Mouse (Mus musculus) neural tube, embryonic 14.5 days (tissue): Measurements from ENCODE around the gene Lta. TPM values are rescaled to one million over a fixed set of nuclear protein-coding genes. Genes with fewer than 3 reads are reported as not detected.

ENCODE experiments used
- ATAC-seq: fragments of 200-750 bp; cut with Nextera tagmentation; 2 replicates; pipeline ENCODE4 v1.8.0; 2017; ENCODE audit warnings: low read depth, mild to moderate bottlenecking, moderate TSS enrichment, moderate library complexity
- H3K27ac ChIP-seq: fragments of 300-500 bp; sonication (generic); 2 replicates; pipeline ENCODE4 v1.5.1; 2014; ENCODE audit warnings: low read depth, mild to moderate bottlenecking, control low read depth, low read length, moderate library complexity, mixed read lengths
- H3K27me3 ChIP-seq: fragments of 300-500 bp; sonication (generic); 2 replicates; pipeline ENCODE4 v1.6.1; 2014; ENCODE audit warnings: low read length; ENCODE audit not compliant: control insufficient read depth, insufficient read depth
- H3K36me3 ChIP-seq: fragments of 300-500 bp; sonication (generic); 2 replicates; pipeline ENCODE4 v1.6.1; 2014; ENCODE audit warnings: low read length, mixed read lengths; ENCODE audit not compliant: control insufficient read depth, insufficient read depth
- H3K4me1 ChIP-seq: fragments of 300-500 bp; sonication (generic); 2 replicates; pipeline ENCODE4 v1.6.1; 2014; ENCODE audit warnings: low read length; ENCODE audit not compliant: control insufficient read depth, insufficient read depth
- H3K4me2 ChIP-seq: fragments of 300-500 bp; sonication (generic); 2 replicates; pipeline ENCODE4 v1.6.1; 2014; ENCODE audit warnings: mild to moderate bottlenecking, low read depth, low read length, control low read depth
- H3K4me3 ChIP-seq: fragments of 300-500 bp; sonication (generic); 2 replicates; pipeline ENCODE4 v1.5.1; 2014; ENCODE audit warnings: low read depth, low read length, control low read depth, mixed read lengths
- H3K9ac ChIP-seq: fragments of 300-500 bp; sonication (generic); replicated peaks from 2 replicates; pipeline ENCODE4 v1.6.1; 2014; ENCODE audit warnings: low read depth, mild to moderate bottlenecking, control low read depth, low read length, mixed read lengths
- H3K9me3 ChIP-seq: fragments of 300-500 bp; sonication (generic); 2 replicates; pipeline ENCODE4 v1.6.1; 2016; ENCODE audit warnings: low read length; ENCODE audit not compliant: control insufficient read depth
- WGBS: fragments of 180-500 bp; shearing (Covaris S2); extraction: QIAGEN DNeasy Blood & Tissue Kit; methylation state at CpG from one replicate; pipeline ENCODE4 v1.1.7; 2014; 5-methylcytosine and 5-hydroxymethylcytosine counted together
- polyA plus RNA-seq: library from polyadenylated mRNA; unstranded; fragments of >200 nt; fragmentation: Nextera tagmentation; extraction: Ambion mirVana; gene quantifications from 2 replicates; pipeline ENCODE4 v1.2.1, GENCODE M21; 2014

Lta gene
- polyA plus RNA-seq, 1 experiment from 2014 or later = 0.24 TPM

DNA sequence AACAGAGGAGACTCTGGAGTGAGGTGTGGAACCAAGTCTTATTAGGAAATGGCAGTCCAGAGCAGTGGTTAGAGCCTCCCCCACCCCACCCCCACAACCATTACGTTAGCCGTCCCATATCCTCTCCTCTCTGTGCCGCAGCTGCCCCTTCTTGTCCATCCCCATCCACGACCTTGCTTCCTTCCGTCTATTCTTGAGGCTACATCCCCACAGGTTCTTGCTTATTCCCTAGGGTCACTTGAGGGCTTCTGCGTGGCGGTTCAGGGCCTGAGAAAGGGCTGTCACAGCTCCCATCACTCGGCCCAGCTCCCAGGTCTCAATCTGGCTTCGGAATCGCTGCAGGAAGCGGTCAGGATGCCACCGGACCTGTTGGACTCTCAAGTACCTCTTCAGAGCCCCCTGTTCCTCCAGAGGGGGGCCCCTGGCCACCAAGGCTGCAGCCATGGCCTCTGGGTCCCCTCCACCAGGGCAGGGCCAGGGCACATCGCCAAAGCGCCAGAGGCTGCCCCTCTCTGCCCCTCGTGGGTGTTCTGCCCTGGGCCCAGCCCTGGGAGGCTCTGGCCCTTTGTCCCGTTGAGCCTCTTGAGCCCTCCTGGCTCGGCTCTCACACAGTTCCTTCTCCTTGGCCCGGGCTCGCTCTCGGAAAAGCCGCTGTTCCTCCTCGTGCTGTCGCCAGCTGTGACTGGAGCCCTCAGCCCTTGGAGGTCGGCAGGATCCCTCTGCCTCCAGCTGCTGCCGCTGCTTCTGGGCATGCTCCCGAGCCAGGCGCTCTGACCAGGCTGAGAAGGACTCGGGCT is 15.2 kb upstream of the Lta start, which contains the start of gene Gm16181:
Gene Gm16181 (plus strand): TSS at position 679 of the 797 bp plus-strand sequence.
- H3K4me2 ChIP-seq = no peak within 1 kb of the TSS
- no peak within 1 kb of the TSS for H3K27ac ChIP-seq
- no peak within 1 kb of the TSS for H3K9ac ChIP-seq
- no peaks in the 10 kb centered on the region for H3K4me1 ChIP-seq
- no peaks in the 10 kb centered on the region for H3K27me3 ChIP-seq
- no peak within 1 kb of the TSS for H3K4me3 ChIP-seq
- H3K36me3 ChIP-seq = peaks cover 9% of the 10 kb centered on the region; the same call in 1 of the 2 replicates
- H3K9me3 ChIP-seq = no peaks in the 10 kb centered on the region
- WGBS = 85% methylated on average over 28 of the region's 28 CpGs
- no peak for ATAC-seq

GRCm38 (mm10) chr17:35219601-35220041 is 14.5 kb upstream of the Lta start:
- no peak for ATAC-seq
- Histone ChIP-seq H3K27me3 (no peaks in the 10 kb centered on the region), H3K36me3 (peaks cover 9% of the 10 kb centered on the region; the same call in 1 of the 2 replicates), H3K4me2 (no peak overlapping the region), H3K9ac (no peak overlapping the region), H3K4me3 (no peak overlapping the region), H3K9me3 (no peaks in the 10 kb centered on the region), H3K4me1 (no peaks in the 10 kb centered on the region), H3K27ac (no peak overlapping the region)
- WGBS = 90% methylated on average over 6 of the region's 6 CpGs

DNA sequence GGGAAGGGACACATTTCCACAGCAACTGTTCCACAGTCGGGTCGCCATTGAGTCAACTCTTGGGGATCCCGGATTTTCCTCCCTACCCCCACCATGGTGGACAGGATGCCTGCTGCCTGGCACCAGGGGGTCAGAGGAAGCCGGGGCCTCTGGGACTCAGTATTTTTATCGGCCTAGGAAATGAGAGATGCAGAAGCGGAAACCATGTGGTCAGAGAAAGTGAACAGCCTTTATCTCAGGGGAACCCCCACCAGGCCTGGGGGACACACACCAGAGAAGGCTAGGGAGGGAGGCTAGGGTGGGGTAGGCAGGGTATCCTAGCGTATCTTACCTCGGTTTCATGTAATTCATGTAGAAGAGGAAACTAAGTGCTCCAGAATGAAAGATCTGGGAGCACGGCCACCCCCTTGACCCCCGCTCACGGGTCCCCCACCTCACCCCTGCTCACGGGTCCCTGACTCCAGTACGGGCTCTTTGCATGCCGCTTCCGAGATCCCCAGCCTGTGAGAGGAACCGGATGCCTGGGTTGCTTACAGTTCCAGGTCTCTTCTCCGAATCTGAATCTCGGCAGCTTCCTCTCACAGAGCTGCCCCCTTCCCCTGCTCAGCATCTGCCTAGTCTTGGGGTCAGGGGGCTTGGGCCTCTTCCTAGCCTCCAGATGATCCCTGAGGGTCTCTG is 13.5 kb upstream of the Lta start:
- Histone ChIP-seq H3K27ac (no peak overlapping the region), H3K9me3 (no peaks in the 10 kb centered on the region), H3K27me3 (no peaks in the 10 kb centered on the region), H3K36me3 (peaks cover 9% of the 10 kb centered on the region; the same call in 1 of the 2 replicates), H3K4me2 (no peak overlapping the region), H3K4me3 (no peak overlapping the region), H3K9ac (no peak overlapping the region), H3K4me1 (no peaks in the 10 kb centered on the region)
- no peak for ATAC-seq
- 82% methylated on average over 18 of the region's 18 CpGs for WGBS

DNA sequence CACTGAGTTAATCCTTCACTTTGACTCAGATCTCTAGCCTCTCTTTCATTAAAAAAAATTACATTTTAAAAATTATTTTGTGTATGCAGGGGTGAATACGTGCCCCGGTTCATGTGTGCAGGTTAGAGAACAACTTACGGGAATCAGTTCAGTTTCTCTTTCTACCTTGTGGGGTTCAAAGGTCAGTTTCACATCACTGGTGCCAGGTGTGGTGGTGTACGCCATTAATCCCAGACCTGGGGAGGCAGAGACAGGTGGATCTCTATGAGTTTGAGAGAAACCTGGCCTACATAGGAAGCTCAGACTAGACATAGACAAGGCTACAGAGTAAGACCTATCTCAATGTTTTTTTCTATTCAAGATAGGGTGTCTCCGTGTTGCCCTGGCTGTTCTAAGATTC is 7.9 kb upstream of the Lta start:
- Histone ChIP-seq H3K4me3 (no peak overlapping the region), H3K27ac (no peak overlapping the region), H3K9me3 (no peaks in the 10 kb centered on the region), H3K27me3 (no peaks in the 10 kb centered on the region), H3K36me3 (no peaks in the 10 kb centered on the region), H3K4me1 (no peaks in the 10 kb centered on the region), H3K9ac (no peak overlapping the region), H3K4me2 (no peak overlapping the region)
- 94% methylated on average over 5 of the region's 5 CpGs for WGBS
- ATAC-seq = no peak

GRCm38 (mm10) chr17:35210593-35210992 is 5.4 kb upstream of the Lta start:
- Histone ChIP-seq H3K27ac (no peak overlapping the region), H3K4me3 (no peak overlapping the region), H3K9ac (no peak overlapping the region), H3K9me3 (no peaks in the 10 kb centered on the region), H3K27me3 (no peaks in the 10 kb centered on the region), H3K4me2 (no peak overlapping the region), H3K4me1 (no peaks in the 10 kb centered on the region), H3K36me3 (no peaks in the 10 kb centered on the region)
- 84% methylated on average over 3 of the region's 3 CpGs for WGBS
- ATAC-seq = no peak

DNA sequence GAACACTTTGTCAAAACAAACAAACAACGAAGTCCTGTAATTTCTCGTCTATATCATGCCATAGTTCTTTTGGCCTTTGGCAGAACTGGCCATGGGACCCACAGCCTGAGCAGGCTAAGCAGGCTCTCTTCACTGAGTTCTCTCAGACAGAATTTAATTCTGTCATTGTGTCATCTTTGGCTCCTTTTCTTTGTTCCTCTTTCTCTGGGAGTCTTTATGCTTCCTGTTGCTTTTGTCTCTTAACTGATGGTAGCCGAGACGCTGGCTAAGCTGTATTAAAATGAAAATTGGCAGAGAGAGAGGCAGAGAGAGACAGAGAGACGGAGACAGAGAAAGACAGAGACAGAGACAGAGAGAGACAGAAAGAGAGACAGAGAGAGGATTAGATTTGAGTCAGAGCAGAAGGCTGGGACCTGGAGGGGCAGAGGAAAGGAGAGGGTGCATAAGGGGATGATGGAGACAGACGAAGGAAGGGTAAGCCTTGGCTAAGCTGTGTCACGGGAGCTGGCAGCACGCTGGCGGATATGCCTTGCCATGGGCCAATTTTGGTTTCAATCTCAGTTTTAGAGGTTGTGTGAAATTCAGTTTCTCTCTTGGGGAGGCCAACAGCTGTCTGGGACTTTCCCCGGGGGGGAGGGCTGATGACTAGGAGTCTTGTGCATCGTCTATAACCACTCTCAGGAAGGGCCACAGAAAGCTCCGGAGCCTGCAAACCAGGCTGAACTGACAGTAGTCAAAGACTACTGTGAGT is 4.8 kb upstream of the Lta start:
- H3K4me1 ChIP-seq = no peaks in the 10 kb centered on the region
- H3K4me2 ChIP-seq = no peak overlapping the region
- H3K27ac ChIP-seq = no peak overlapping the region
- H3K36me3 ChIP-seq = no peaks in the 10 kb centered on the region
- H3K9ac ChIP-seq = no peak overlapping the region
- ATAC-seq = no peak
- no peaks in the 10 kb centered on the region for H3K9me3 ChIP-seq
- H3K27me3 ChIP-seq = no peaks in the 10 kb centered on the region
- no peak overlapping the region for H3K4me3 ChIP-seq
- 82% methylated on average over 12 of the region's 12 CpGs for WGBS

DNA sequence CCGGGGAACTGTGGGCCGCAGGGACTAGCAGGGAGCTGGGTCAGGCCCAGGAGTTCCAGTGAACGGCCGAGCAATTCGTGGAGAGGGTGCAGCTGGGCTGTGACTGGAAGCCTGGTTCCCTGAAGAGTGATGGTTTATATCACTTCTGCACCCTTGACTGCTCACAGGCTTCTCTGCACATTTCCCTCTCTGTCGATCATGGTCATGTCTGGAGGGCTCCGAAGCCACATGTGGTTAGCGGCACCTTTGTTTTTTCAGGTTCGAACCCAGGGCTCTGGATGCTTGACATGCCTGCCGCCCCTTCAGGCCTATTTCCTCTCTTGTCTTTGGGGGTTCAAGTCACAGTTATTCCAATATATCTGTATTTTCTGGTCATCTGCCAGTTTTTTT is 224 bp upstream of the Lta start:
- Histone ChIP-seq H3K9ac (no peak overlapping the region), H3K4me2 (no peak overlapping the region), H3K4me1 (no peaks in the 10 kb centered on the region), H3K27ac (no peak overlapping the region), H3K9me3 (no peaks in the 10 kb centered on the region), H3K27me3 (no peaks in the 10 kb centered on the region), H3K36me3 (no peaks in the 10 kb centered on the region), H3K4me3 (no peak overlapping the region)
- ATAC-seq = no peak
- 54% methylated on average over 10 of the region's 10 CpGs for WGBS

DNA sequence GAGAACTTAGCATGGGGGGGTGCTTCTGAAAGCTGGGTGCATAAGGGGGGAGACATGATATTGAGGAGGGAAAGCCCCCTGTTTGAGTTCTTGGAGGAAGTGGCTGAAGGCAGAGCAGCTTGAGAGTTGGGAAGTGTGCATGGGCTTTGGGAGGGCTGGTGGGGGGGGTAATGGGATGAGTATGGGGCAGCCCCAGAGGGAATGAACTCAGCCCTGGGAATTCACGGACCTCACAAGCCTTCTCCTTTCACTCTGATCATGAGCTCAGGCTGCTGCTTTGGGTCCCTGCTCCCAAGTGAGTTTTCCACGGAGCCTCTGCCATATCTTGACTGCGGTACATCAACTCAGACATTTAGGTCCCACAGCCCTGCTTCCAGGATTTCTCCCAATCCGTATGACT is 2.7 kb downstream of the Lta start:
- 79% methylated on average over 4 of the region's 4 CpGs for WGBS
- Histone ChIP-seq H3K9ac (no peak overlapping the region), H3K4me3 (no peak overlapping the region), H3K4me2 (no peak overlapping the region), H3K4me1 (no peaks in the 10 kb centered on the region), H3K27me3 (peaks cover 3% of the 10 kb centered on the region; the same call in 1 of the 2 replicates), H3K9me3 (no peaks in the 10 kb centered on the region), H3K36me3 (no peaks in the 10 kb centered on the region), H3K27ac (no peak overlapping the region)
- no peak for ATAC-seq
